Mouse (Mus musculus) cortical plate, adult 2 months (tissue): ENCODE data around the gene Ccdc33.

Experiments
- CTCF ChIP-seq: fragments of 200-500 bp; IDR thresholded peaks from 2 replicates; pipeline ENCODE4 v1.5.1; 2011; ENCODE audit warnings: mild to moderate bottlenecking, control low read depth, low read length; ENCODE audit not compliant: insufficient read depth; ENCODE audit errors: extremely low read depth
- POLR2A ChIP-seq: fragments of 200-500 bp; IDR thresholded peaks from 2 replicates; pipeline ENCODE4 v1.6.1; 2011; ENCODE audit warnings: mild to moderate bottlenecking, low read length, control low read depth; ENCODE audit not compliant: insufficient read depth; ENCODE audit errors: extremely low read depth

GRCm38 (mm10) chr9:58115297-58115925, 3.2 kb downstream of the Ccdc33 start:
- TF ChIP-seq POLR2A (no peak), CTCF (no peak)
